Mouse (Mus musculus) lung, postnatal 0 days (tissue): Measurements from ENCODE around the gene Gm17622.

Experiments used
- CTCF ChIP-seq: IDR thresholded peaks from 2 replicates; pipeline ENCODE4 v1.5.1; 2016; ENCODE audit warnings: antibody characterized with exemption, mild to moderate bottlenecking
- EP300 ChIP-seq: IDR thresholded peaks from 2 replicates; pipeline ENCODE4 v1.6.1; 2016; ENCODE audit warnings: antibody characterized with exemption, mild to moderate bottlenecking, control low read depth

- TF ChIP-seq CTCF (no peak), EP300 (no peak)
These were observed 6.1 kb downstream of the Gm17622 start for GRCm38 (mm10) chr13:96496630-96497029.
